Mouse (Mus musculus) small intestine, adult 2 months (tissue): Measurements from ENCODE around the gene Cux2.

ENCODE experiments used
- CTCF ChIP-seq: fragments of 200-500 bp; IDR thresholded peaks from 2 replicates; pipeline ENCODE4 v1.5.1; 2012; ENCODE audit warnings: low read depth, mild to moderate bottlenecking, control low read depth, inconsistent platforms, low read length, moderate library complexity, mixed read lengths; ENCODE audit not compliant: insufficient replicate concordance, insufficient read length; ENCODE audit errors: extremely low read depth
- POLR2A ChIP-seq: fragments of 200-500 bp; IDR thresholded peaks from 2 replicates; pipeline ENCODE4 v1.6.1; 2012; ENCODE audit warnings: low read depth, mild to moderate bottlenecking, control low read depth, inconsistent platforms, low read length, moderate library complexity

DNA sequence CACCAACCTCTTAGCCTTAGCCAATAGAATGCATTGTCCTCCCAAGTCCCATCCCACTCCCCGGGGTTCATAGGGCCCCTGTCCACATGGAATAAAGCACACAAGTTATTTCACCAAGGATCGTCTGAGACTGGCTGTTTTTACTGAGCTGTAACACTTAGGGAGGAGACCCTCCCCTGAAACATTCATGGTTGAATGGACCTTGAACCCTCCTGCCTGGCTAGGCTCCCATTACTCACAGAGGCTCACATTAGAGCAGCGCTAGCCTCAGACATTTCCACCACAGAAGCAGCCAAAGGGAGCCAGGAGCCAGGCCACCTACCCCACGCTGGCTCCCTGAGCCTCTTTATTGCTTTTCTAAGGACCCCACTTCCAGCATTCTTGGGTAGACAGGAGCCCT is 27.3 kb upstream of the Cux2 start:
- TF ChIP-seq CTCF (no peak), POLR2A (no peak)
